Mouse (Mus musculus): ENCODE results near the gene Vars. TPM values are rescaled to one million over a fixed set of nuclear protein-coding genes. Genes with fewer than 3 reads are reported as not detected.

Gene Vars
- polyA plus RNA-seq, 1 experiment from 2014 or later = 92.3 TPM

DNA sequence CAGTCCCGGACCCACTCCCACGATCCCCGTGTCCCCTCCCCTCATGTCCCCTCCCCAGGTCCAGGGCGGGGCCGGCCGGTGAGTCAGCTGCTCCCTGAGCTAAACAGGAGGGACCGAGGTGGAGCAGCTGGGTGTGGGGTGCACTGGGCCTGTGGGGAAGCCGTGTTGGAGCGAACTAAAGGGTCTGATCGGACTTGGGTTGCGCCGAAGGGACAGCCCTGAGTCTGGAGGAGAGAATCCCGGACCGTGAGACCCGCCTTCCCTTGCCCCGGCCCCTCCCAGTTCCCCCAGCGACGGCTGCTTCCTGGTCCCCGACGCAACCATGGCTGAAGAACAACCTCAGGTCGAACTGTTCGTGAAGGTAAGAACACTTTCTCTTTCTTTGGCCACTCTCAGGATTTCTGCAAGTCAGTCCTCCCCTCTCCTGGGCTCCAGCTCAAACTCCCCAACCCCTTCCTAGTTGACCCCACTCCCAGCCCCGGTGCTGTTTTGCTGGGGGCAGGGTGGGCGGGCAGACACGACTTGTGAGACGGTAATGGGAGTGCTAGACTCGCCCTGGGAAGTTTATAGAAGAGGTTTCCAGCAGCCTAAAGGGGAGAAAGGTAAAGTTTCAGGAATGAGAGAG is 49.5 kb downstream of the Vars start:
- Histone ChIP-seq H3K4me1 (ENCODE audit: control insufficient read depth, insufficient read depth, low read length) (peaks cover 44% of the 10 kb centered on the region), H3K9ac (replicated peaks; ENCODE audit: low read depth, low read length) (peak overlapping the region; percentile 82), H3K4me2 (replicated peaks; ENCODE audit: low read depth, low read length) (peak overlapping the region; percentile 90), H3K9me3 (ENCODE audit: control insufficient read depth, low read depth, low read length) (no peaks in the 10 kb centered on the region), H3K4me3 (ENCODE audit: low read depth, low read length) (peak overlapping the region; percentile 78), H3K36me3 (ENCODE audit: control insufficient read depth, insufficient read depth, low read length) (peaks cover 29% of the 10 kb centered on the region), H3K27ac (ENCODE audit: low read length) (peak overlapping the region; percentile 100), H3K27me3 (ENCODE audit: control insufficient read depth, insufficient read depth, low read length) (no peaks in the 10 kb centered on the region)
- WGBS = under 1% methylated on average over 25 of the region's 27 CpGs
- peak; percentile 34; the same call in 1 of the 2 replicates for ATAC-seq (ENCODE audit: insufficient number of reproducible peaks, insufficient read depth, low FRiP score, low read depth)

- Histone ChIP-seq H3K4me2 (replicated peaks; ENCODE audit: low read depth, low read length) (peak overlapping the region; percentile 90), H3K9me3 (ENCODE audit: control insufficient read depth, low read depth, low read length) (no peaks in the 10 kb centered on the region), H3K36me3 (ENCODE audit: control insufficient read depth, insufficient read depth, low read length) (peaks cover 41% of the 10 kb centered on the region), H3K9ac (replicated peaks; ENCODE audit: low read depth, low read length) (peak overlapping the region; percentile 45), H3K27me3 (ENCODE audit: control insufficient read depth, insufficient read depth, low read length) (no peaks in the 10 kb centered on the region), H3K4me3 (ENCODE audit: low read depth, low read length) (peak overlapping the region; percentile 78), H3K4me1 (ENCODE audit: control insufficient read depth, insufficient read depth, low read length) (peaks cover 37% of the 10 kb centered on the region), H3K27ac (ENCODE audit: low read length) (peak overlapping the region; percentile 100)
- WGBS = under 1% methylated on average over 21 of the region's 21 CpGs
- ATAC-seq (ENCODE audit: insufficient number of reproducible peaks, insufficient read depth, low FRiP score, low read depth) = peak; percentile 59
These were observed 50.6 kb downstream of the Vars start for GRCm38 (mm10) chr17:35051156-35052086.

GRCm38 (mm10) chr17:35052271-35052798 is 51.5 kb downstream of the Vars start:
- Histone ChIP-seq H3K9me3 (ENCODE audit: control insufficient read depth, low read depth, low read length) (no peaks in the 10 kb centered on the region), H3K36me3 (ENCODE audit: control insufficient read depth, insufficient read depth, low read length) (peaks cover 47% of the 10 kb centered on the region), H3K4me3 (ENCODE audit: low read depth, low read length) (peak overlapping the region; percentile 78), H3K9ac (replicated peaks; ENCODE audit: low read depth, low read length) (peak overlapping the region; percentile 45), H3K4me2 (replicated peaks; ENCODE audit: low read depth, low read length) (peak overlapping the region; percentile 90), H3K27me3 (ENCODE audit: control insufficient read depth, insufficient read depth, low read length) (no peaks in the 10 kb centered on the region), H3K27ac (ENCODE audit: low read length) (peak overlapping the region; percentile 100), H3K4me1 (ENCODE audit: control insufficient read depth, insufficient read depth, low read length) (peaks cover 32% of the 10 kb centered on the region)
- no peak for ATAC-seq (ENCODE audit: insufficient number of reproducible peaks, insufficient read depth, low FRiP score, low read depth)
- 71% methylated on average over 12 of the region's 12 CpGs for WGBS

DNA sequence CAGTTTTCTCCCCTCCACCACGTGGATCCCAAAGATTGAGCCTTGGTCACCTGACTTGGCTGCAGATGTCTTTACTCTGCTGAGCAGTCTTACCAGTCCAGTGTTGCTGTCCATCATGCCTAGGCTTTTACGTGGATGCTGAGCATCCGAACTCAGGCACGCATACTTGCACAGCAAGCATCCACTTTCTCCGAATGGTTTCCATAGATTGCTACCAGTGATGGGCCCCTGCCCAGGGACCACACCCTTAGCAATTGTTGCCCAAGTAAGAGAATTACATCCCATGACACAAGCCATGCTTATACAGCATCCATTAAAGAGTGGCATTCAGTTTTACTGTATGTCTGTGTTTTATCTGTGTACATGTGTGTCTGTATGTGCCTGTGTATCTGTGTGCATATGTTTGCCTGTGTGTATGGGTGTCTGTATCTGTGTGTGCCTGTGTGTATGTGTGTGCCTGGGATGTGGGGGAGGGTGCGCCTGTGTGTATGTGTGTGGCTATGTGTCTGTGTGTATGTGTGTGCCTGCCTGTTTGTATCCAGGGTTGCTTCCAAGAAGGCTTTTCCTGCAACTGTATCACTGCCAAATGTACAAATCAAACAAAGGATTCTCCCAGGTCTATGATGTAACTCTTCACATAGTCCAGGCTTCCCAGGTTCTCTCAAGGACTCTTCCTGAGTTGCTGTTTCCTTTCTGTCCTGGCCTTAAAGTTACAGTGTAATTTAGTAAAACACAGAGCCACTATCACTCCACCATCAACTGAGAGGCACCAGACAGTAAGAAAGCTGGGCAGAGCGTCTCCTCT is 55.1 kb downstream of the Vars start:
- H3K9ac ChIP-seq (replicated peaks; ENCODE audit: low read depth, low read length) = no peak overlapping the region
- 95% methylated on average over 7 of the region's 7 CpGs for WGBS
- H3K4me1 ChIP-seq (ENCODE audit: control insufficient read depth, insufficient read depth, low read length) = peaks cover 20% of the 10 kb centered on the region; the same call in 1 of the 2 replicates
- H3K27me3 ChIP-seq (ENCODE audit: control insufficient read depth, insufficient read depth, low read length) = no peaks in the 10 kb centered on the region
- H3K9me3 ChIP-seq (ENCODE audit: control insufficient read depth, low read depth, low read length) = no peaks in the 10 kb centered on the region
- H3K27ac ChIP-seq (ENCODE audit: low read length) = no peak overlapping the region
- no peak overlapping the region for H3K4me2 ChIP-seq (replicated peaks; ENCODE audit: low read depth, low read length)
- no peak overlapping the region for H3K4me3 ChIP-seq (ENCODE audit: low read depth, low read length)
- ATAC-seq (ENCODE audit: insufficient number of reproducible peaks, insufficient read depth, low FRiP score, low read depth) = no peak
- H3K36me3 ChIP-seq (ENCODE audit: control insufficient read depth, insufficient read depth, low read length) = peaks cover 63% of the 10 kb centered on the region

DNA sequence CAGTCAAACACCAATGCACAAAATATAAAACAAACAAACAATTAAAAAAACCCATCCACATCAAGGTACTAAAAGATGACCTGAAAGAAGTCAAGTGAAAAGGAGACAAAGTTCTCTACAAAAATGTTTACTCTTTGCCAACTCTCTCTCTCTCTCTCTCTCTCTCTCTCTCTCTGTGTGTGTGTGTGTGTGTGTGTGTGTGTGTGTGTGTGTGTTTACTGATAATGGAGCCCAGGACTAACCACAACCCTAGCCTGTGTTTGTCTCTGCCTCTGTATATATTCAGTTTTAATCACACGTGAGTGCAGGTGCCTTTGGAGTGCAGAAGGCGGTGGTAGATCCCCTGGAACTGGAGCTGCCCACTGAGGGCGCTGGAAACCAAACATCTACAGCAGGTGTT is 56.3 kb downstream of the Vars start:
- Histone ChIP-seq H3K27ac (ENCODE audit: low read length) (no peak overlapping the region), H3K9me3 (ENCODE audit: control insufficient read depth, low read depth, low read length) (no peaks in the 10 kb centered on the region), H3K27me3 (ENCODE audit: control insufficient read depth, insufficient read depth, low read length) (no peaks in the 10 kb centered on the region), H3K4me3 (ENCODE audit: low read depth, low read length) (no peak overlapping the region), H3K4me1 (ENCODE audit: control insufficient read depth, insufficient read depth, low read length) (peaks cover 21% of the 10 kb centered on the region; the same call in 1 of the 2 replicates), H3K36me3 (ENCODE audit: control insufficient read depth, insufficient read depth, low read length) (peaks cover 74% of the 10 kb centered on the region), H3K4me2 (replicated peaks; ENCODE audit: low read depth, low read length) (no peak overlapping the region), H3K9ac (replicated peaks; ENCODE audit: low read depth, low read length) (no peak overlapping the region)
- no peak for ATAC-seq (ENCODE audit: insufficient number of reproducible peaks, insufficient read depth, low FRiP score, low read depth)
- 67% methylated on average over 3 of the region's 3 CpGs for whole genome bisulfite sequencing

GRCm38 (mm10) chr17:35058316-35058715 is 57.5 kb downstream of the Vars start:
- no peak overlapping the region for H3K9ac ChIP-seq (replicated peaks; ENCODE audit: low read depth, low read length)
- H3K4me2 ChIP-seq (replicated peaks; ENCODE audit: low read depth, low read length) = peak overlapping the region; percentile 88; the same call in 1 of the 2 replicates
- no peak for ATAC-seq (ENCODE audit: insufficient number of reproducible peaks, insufficient read depth, low FRiP score, low read depth)
- H3K27me3 ChIP-seq (ENCODE audit: control insufficient read depth, insufficient read depth, low read length) = no peaks in the 10 kb centered on the region
- H3K9me3 ChIP-seq (ENCODE audit: control insufficient read depth, low read depth, low read length) = no peaks in the 10 kb centered on the region
- no peak overlapping the region for H3K27ac ChIP-seq (ENCODE audit: low read length)
- H3K36me3 ChIP-seq (ENCODE audit: control insufficient read depth, insufficient read depth, low read length) = peaks cover 62% of the 10 kb centered on the region
- H3K4me3 ChIP-seq (ENCODE audit: low read depth, low read length) = no peak overlapping the region
- WGBS = 46% methylated on average over 9 of the region's 9 CpGs
- peaks cover 13% of the 10 kb centered on the region; the same call in 1 of the 2 replicates for H3K4me1 ChIP-seq (ENCODE audit: control insufficient read depth, insufficient read depth, low read length)

DNA sequence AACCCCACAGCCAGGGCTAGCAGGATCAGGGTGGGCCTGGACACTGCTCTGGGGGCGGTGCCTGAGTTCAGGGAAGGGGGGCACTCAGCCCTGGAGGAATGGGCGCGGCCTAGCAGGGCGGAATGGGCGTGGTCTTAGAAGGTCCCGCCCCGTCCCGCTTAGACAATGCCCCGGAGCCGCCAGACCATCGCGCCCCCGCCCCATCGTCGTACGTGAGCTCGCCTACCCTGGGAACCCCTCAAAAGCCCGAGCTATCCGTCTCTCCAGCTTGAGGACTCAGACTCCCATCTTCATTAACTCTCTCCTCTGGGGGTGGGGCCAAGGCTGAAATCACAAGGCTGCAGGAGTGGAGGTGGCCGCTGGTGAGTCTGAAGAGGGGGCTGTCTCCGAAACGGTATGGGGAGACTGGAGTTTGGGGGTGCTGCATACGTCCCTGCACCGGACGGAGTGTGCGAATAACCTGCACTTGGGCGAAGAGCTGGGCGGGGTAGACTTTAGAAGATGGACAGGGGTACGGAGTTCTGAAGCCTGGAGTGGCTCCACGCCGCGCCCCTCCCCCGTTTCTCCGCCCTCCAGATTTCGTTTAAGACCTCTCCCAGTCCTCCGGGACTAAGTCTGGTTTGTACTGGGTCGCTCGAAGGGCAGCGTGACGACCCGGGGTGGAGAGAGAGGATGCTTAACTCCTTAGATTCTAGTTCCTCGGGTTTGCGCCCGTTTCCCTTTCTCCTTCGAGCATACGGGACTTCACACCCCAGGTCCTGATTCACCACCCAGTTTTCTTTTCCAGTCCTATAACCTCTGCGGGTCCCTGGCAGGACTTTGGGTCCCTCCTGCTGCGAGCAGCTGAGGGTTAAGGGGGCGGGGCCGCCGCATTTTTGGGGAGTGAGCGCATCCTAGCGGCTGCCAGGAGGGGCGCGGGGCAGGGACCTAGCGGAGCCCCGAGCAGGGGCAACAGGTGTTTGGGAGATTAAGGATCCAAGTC is 58.4 kb downstream of the Vars start, which contains the start of gene Ddah2:
TSS of gene Ddah2 (plus strand) at position 125 of the 982 bp plus-strand sequence.
- peak; percentile 89 for ATAC-seq (ENCODE audit: insufficient number of reproducible peaks, insufficient read depth, low FRiP score, low read depth)
- Histone ChIP-seq H3K9ac (replicated peaks; ENCODE audit: low read depth, low read length) (peak within 1 kb of the TSS; percentile 83), H3K9me3 (ENCODE audit: control insufficient read depth, low read depth, low read length) (no peaks in the 10 kb centered on the region), H3K27me3 (ENCODE audit: control insufficient read depth, insufficient read depth, low read length) (no peaks in the 10 kb centered on the region), H3K4me2 (replicated peaks; ENCODE audit: low read depth, low read length) (peak within 1 kb of the TSS; percentile 88), H3K36me3 (ENCODE audit: control insufficient read depth, insufficient read depth, low read length) (peaks cover 54% of the 10 kb centered on the region), H3K4me1 (ENCODE audit: control insufficient read depth, insufficient read depth, low read length) (peaks cover 16% of the 10 kb centered on the region; the same call in 1 of the 2 replicates), H3K4me3 (ENCODE audit: low read depth, low read length) (peak within 1 kb of the TSS; percentile 87), H3K27ac (ENCODE audit: low read length) (peak within 1 kb of the TSS; percentile 93)
- under 1% methylated on average over 57 of the region's 57 CpGs for WGBS

Measured in stomach, embryonic 14.5 days (tissue).